28 mouse cellular contexts compared by ENCODE assay signal in the genomic region with DNA sequence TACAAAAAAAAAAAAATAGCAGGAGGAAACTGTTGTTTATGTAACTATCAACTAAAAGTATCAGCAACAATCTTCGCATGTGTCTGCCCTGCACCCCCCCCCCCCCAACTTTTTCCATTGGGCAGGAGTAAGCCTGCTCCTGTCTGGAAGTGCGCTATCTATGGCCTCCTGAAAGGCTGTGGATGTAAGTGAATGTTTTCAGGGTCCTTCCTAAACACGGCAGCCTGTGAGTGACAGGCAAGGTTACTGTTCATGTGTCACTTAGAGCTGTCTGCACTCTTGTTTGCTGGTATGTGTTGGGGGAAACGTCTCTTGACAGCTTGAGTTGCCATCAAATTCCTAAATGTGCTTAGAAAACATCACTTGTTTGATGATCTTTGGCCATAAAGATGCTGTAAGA.
DNase-seq lines count a peak whose midpoint lies in the region; ATAC-seq and TF ChIP-seq lines count a peak whose summit lies in the region.
"Had no signal": no experiment of that assay in that cellular context is flagged by ENCODE, and none has a peak within 500 bp of the region (broad histone marks: within the 10 kb centered on the region; RNA-seq: fewer than 3 reads in every experiment).

No protein-coding gene starts in this region.

- H3K4me3 ChIP-seq in forebrain, embryonic 15.5 days = no peak overlapping the region
- no peak overlapping the region for H3K4me3 ChIP-seq in forebrain, embryonic 16.5 days (replicated peaks; ENCODE audit: low read length)
- H3K4me3 ChIP-seq in heart, embryonic 12.5 days = no peak overlapping the region
- H3K4me3 ChIP-seq in heart, adult 2 months = no peak overlapping the region
- H3K4me3 ChIP-seq in heart, embryonic 16.5 days (ENCODE audit: low read length) = no peak overlapping the region
- no peak overlapping the region for H3K4me3 ChIP-seq in hindbrain, embryonic 12.5 days
- H3K4me3 ChIP-seq: embryonic facial prominence, embryonic 10.5 days; embryonic facial prominence, embryonic 13.5 days; erythroblast, embryonic 14.5 days; hindbrain, embryonic 10.5 days had no signal

- H3K9ac ChIP-seq in forebrain, embryonic 15.5 days (replicated peaks) = no peak overlapping the region
- H3K9ac ChIP-seq in forebrain, embryonic 16.5 days (replicated peaks; ENCODE audit: low read depth, low read length) = no peak overlapping the region
- H3K9ac ChIP-seq in heart, embryonic 12.5 days = no peak overlapping the region
- H3K9ac ChIP-seq in heart, adult 2 months (ENCODE audit: low read depth, low read length) = no peak overlapping the region
- H3K9ac ChIP-seq in heart, embryonic 16.5 days (ENCODE audit: low read length) = no peak overlapping the region
- no peak overlapping the region for H3K9ac ChIP-seq in hindbrain, embryonic 12.5 days
- H3K9ac ChIP-seq: embryonic facial prominence, embryonic 13.5 days; hindbrain, embryonic 14.5 days had no signal

- H3K4me2 ChIP-seq in forebrain, embryonic 15.5 days (replicated peaks) = no peak overlapping the region
- H3K4me2 ChIP-seq in forebrain, embryonic 16.5 days (ENCODE audit: low read length) = no peak overlapping the region
- H3K4me2 ChIP-seq in heart, embryonic 12.5 days = no peak overlapping the region
- no peak overlapping the region for H3K4me2 ChIP-seq in heart, embryonic 16.5 days (ENCODE audit: low read depth, low read length)
- no peak overlapping the region for H3K4me2 ChIP-seq in hindbrain, embryonic 12.5 days (replicated peaks)
- H3K4me2 ChIP-seq: embryonic facial prominence, embryonic 13.5 days; hindbrain, embryonic 14.5 days had no signal

- H3K27ac ChIP-seq in forebrain, embryonic 15.5 days (replicated peaks) = no peak overlapping the region
- H3K27ac ChIP-seq in forebrain, embryonic 16.5 days (ENCODE audit: low read length) = no peak overlapping the region
- no peak overlapping the region for H3K27ac ChIP-seq in heart, embryonic 12.5 days (ENCODE audit: poor library complexity, severe bottlenecking)
- H3K27ac ChIP-seq in heart, adult 2 months = no peak overlapping the region
- no peak overlapping the region for H3K27ac ChIP-seq in heart, embryonic 16.5 days (ENCODE audit: low read length)
- H3K27ac ChIP-seq in hindbrain, embryonic 12.5 days = no peak overlapping the region
- H3K27ac ChIP-seq: embryonic facial prominence, embryonic 10.5 days; embryonic facial prominence, embryonic 13.5 days; hindbrain, embryonic 10.5 days; hindbrain, embryonic 14.5 days; hindbrain, postnatal 0 days had no signal

- H3K4me1 ChIP-seq in forebrain, embryonic 15.5 days = no peaks in the 10 kb centered on the region
- no peaks in the 10 kb centered on the region for H3K4me1 ChIP-seq in forebrain, embryonic 16.5 days (replicated peaks; ENCODE audit: control insufficient read depth, insufficient read depth, low read length)
- H3K4me1 ChIP-seq in heart, embryonic 12.5 days (replicated peaks) = 0 out of 2 replicates have a peak, but pooled peaks cover 9% of the 10 kb centered on the region
- no peaks in the 10 kb centered on the region for H3K4me1 ChIP-seq in heart, adult 2 months (ENCODE audit: control insufficient read depth, insufficient read depth, low read length)
- H3K4me1 ChIP-seq in heart, embryonic 16.5 days (ENCODE audit: control insufficient read depth, insufficient read depth, low read length) = peaks cover 3% of the 10 kb centered on the region; the same call in 1 of the 2 replicates
- no peaks in the 10 kb centered on the region for H3K4me1 ChIP-seq in hindbrain, embryonic 12.5 days
- H3K4me1 ChIP-seq: embryonic facial prominence, embryonic 10.5 days; embryonic facial prominence, embryonic 13.5 days; hindbrain, embryonic 10.5 days had no signal

- no peak for TF ChIP-seq POLR2A in heart, adult 2 months (IDR thresholded peaks at IDR 0.05; ENCODE audit: insufficient read depth, low read depth, low read length)
- TF ChIP-seq POLR2A in brain, embryonic 14.5 days (IDR thresholded peaks at IDR 0.05; ENCODE audit: borderline replicate concordance, extremely low read depth, insufficient read depth, insufficient read length, poor library complexity, severe bottlenecking) = no peak

- H3K36me3 ChIP-seq in forebrain, embryonic 15.5 days = no peaks in the 10 kb centered on the region
- H3K36me3 ChIP-seq in forebrain, embryonic 16.5 days (ENCODE audit: control insufficient read depth, insufficient read depth) = no peaks in the 10 kb centered on the region
- H3K36me3 ChIP-seq in heart, embryonic 12.5 days = no peaks in the 10 kb centered on the region
- no peaks in the 10 kb centered on the region for H3K36me3 ChIP-seq in heart, adult 2 months (ENCODE audit: control insufficient read depth, insufficient read depth, low read length)
- no peaks in the 10 kb centered on the region for H3K36me3 ChIP-seq in heart, embryonic 16.5 days (ENCODE audit: control insufficient read depth, insufficient read depth)
- H3K36me3 ChIP-seq in hindbrain, embryonic 12.5 days = no peaks in the 10 kb centered on the region
- H3K36me3 ChIP-seq: embryonic facial prominence, embryonic 10.5 days; embryonic facial prominence, embryonic 13.5 days; hindbrain, embryonic 10.5 days had no signal

- intact Hi-C loops in heart, adult 2 months (cut with DNase I) = no loop called here
- intact Hi-C loops in heart, postnatal 10 days (cut with DNase I) = no loop called here

- H3K9me3 ChIP-seq in forebrain, embryonic 15.5 days = no peaks in the 10 kb centered on the region
- no peaks in the 10 kb centered on the region for H3K9me3 ChIP-seq in forebrain, embryonic 16.5 days (ENCODE audit: control insufficient read depth, low read length)
- H3K9me3 ChIP-seq in heart, embryonic 12.5 days (replicated peaks) = no peaks in the 10 kb centered on the region
- no peaks in the 10 kb centered on the region for H3K9me3 ChIP-seq in heart, embryonic 16.5 days (replicated peaks; ENCODE audit: control insufficient read depth, low read length)
- no peaks in the 10 kb centered on the region for H3K9me3 ChIP-seq in hindbrain, embryonic 12.5 days (replicated peaks)
- H3K9me3 ChIP-seq: embryonic facial prominence, embryonic 10.5 days; embryonic facial prominence, embryonic 13.5 days; hindbrain, embryonic 10.5 days had no signal

- TF ChIP-seq EP300 in heart, adult 2 months (IDR thresholded peaks at IDR 0.05; ENCODE audit: insufficient read depth, low read depth, low read length) = no peak

- ATAC-seq in forebrain, embryonic 15.5 days (replicated peaks) = 0 out of 2 replicates have a peak, but pooled peaks have one; percentile 46
- no peak for ATAC-seq in forebrain, embryonic 16.5 days
- peak; percentile 63 for ATAC-seq in heart, embryonic 12.5 days (ENCODE audit: insufficient number of reproducible peaks, low FRiP score)
- peak; percentile 60 for ATAC-seq in heart, embryonic 16.5 days (replicated peaks; ENCODE audit: extremely low read depth, insufficient read depth, low FRiP score)
- no peak for ATAC-seq in hindbrain, embryonic 12.5 days (ENCODE audit: low FRiP score)
- ATAC-seq: CD4-positive, CD25-positive, alpha-beta regulatory T cell, adult 4 months; hindbrain, postnatal 0 days; inflammation-experienced regulatory T-cells, adult 6 months; intestine, embryonic 16.5 days had no signal

- WGBS in forebrain, embryonic 15.5 days = 51% methylated on average over 4 of the region's 4 CpGs
- 56% methylated on average over 4 of the region's 4 CpGs for WGBS in forebrain, embryonic 16.5 days
- WGBS in heart, embryonic 12.5 days = 16% methylated on average over 4 of the region's 4 CpGs
- WGBS in heart, adult 2 months = 30% methylated on average over 4 of the region's 4 CpGs
- WGBS in heart, embryonic 16.5 days = 23% methylated on average over 4 of the region's 4 CpGs
- 65% methylated on average over 4 of the region's 4 CpGs for WGBS in hindbrain, embryonic 12.5 days

- H3K27me3 ChIP-seq in forebrain, embryonic 15.5 days = no peaks in the 10 kb centered on the region
- H3K27me3 ChIP-seq in forebrain, embryonic 16.5 days (replicated peaks; ENCODE audit: control insufficient read depth, insufficient read depth, low read length) = no peaks in the 10 kb centered on the region
- no peaks in the 10 kb centered on the region for H3K27me3 ChIP-seq in heart, embryonic 12.5 days (replicated peaks)
- no peaks in the 10 kb centered on the region for H3K27me3 ChIP-seq in heart, adult 2 months (ENCODE audit: control insufficient read depth, insufficient read depth, low read length)
- no peaks in the 10 kb centered on the region for H3K27me3 ChIP-seq in heart, embryonic 16.5 days (ENCODE audit: control insufficient read depth, insufficient read depth, low read length)
- no peaks in the 10 kb centered on the region for H3K27me3 ChIP-seq in hindbrain, embryonic 12.5 days
- H3K27me3 ChIP-seq: embryonic facial prominence, embryonic 13.5 days had no signal

- H3K79me2 ChIP-seq in heart, adult 2 months (replicated peaks; ENCODE audit: control insufficient read depth, insufficient read depth, low read length) = no peaks in the 10 kb centered on the region

- DNase-seq in heart, adult 2 months = no peak
- DNase-seq in heart, postnatal 10 days = no peak
- peak; percentile 38 for DNase-seq in brain, embryonic 14.5 days (ENCODE audit: low read depth)
- DNase-seq: adrenal gland, adult 2 months; adrenal gland, postnatal 14 days; cerebellum, adult 11-12 months; cerebellum, adult 8-10 months; cerebellum, postnatal 10 days; cerebellum, postnatal 36 days; embryo, embryonic 11 days; gastrocnemius, postnatal 25 days; heart, adult 18-20 months; kidney, adult 18-20 months; kidney, adult 9 months had no signal

- no peak for TF ChIP-seq CTCF in heart, adult 2 months (IDR thresholded peaks at IDR 0.05)
- TF ChIP-seq CTCF in brain, embryonic 14.5 days (IDR thresholded peaks at IDR 0.05; ENCODE audit: borderline replicate concordance, extremely low read depth, insufficient read depth, insufficient read length) = no peak

Comparison
In these comparisons a context has a peak if more than half of its experiments do, and no peak if none do; other contexts are left out.
1. ATAC-seq: peak in forebrain, embryonic 15.5 days (single experiment), heart, embryonic 12.5 days (single experiment) and heart, embryonic 16.5 days (single experiment); none in forebrain, embryonic 16.5 days (single experiment) and hindbrain, embryonic 12.5 days (single experiment).